Mouse (Mus musculus) G1E (cell line): ENCODE measurements at regions not wholly inside any gene's neighbourhood (a gene's known extent, or its start where the extent isn't known, plus 50 kb on each side); places are given as distances from the start of the nearest gene placed in this dataset.

Experiments used
- CTCF ChIP-seq: IDR thresholded peaks from 2 replicates; pipeline ENCODE4 v1.5.1; 2012; ENCODE audit warnings: low read depth, low read length, inconsistent platforms, mixed read lengths
- GATA1 ChIP-seq: IDR thresholded peaks from 2 replicates; pipeline ENCODE4 v1.6.1; 2012; ENCODE audit warnings: borderline replicate concordance, low read length, inconsistent platforms, mixed read lengths
- GATA2 ChIP-seq: IDR thresholded peaks from 2 replicates; pipeline ENCODE4 v1.6.1; 2012; ENCODE audit warnings: low read depth, low read length, inconsistent platforms, borderline replicate concordance
- POLR2AphosphoS5 ChIP-seq: IDR thresholded peaks from 2 replicates; pipeline ENCODE4 v1.6.1; 2012; ENCODE audit warnings: low read depth, low read length, inconsistent platforms; ENCODE audit not compliant: insufficient replicate concordance
- TAL1 ChIP-seq: conservative IDR thresholded peaks from 2 replicates; pipeline ENCODE4 v1.6.1; 2012; ENCODE audit warnings: low read depth, low read length, inconsistent platforms, mixed read lengths

GRCm38 (mm10) chr1:154036729-154037270 lies 136.8 kb upstream of the Teddm2 start:
- no peak for TF ChIP-seq CTCF
- no peak for TF ChIP-seq GATA1
- TF ChIP-seq TAL1: no peak
- TF ChIP-seq POLR2AphosphoS5: no peak
- TF ChIP-seq GATA2: no peak
